Mouse (Mus musculus): Measurements from ENCODE around the gene 1810009A15Rik. TPM values are rescaled to one million over a fixed set of nuclear protein-coding genes. Genes with fewer than 3 reads are reported as not detected.
"Not testable (repeated sequence)": the region's sequence is repeated elsewhere in the genome, so short reads cannot be mapped to it uniquely, and the experiment has no call there.

The 1810009A15Rik gene
- total RNA-seq, 2 experiments from 2014 or later = 15.6 to 17.1 TPM

- intact Hi-C loops (cut with DNase I) = loop anchor here (2.0 kb wide), 1 partner anchor 57 kb away; the partner anchor contains the start of genes Eml3 and Rom1
- peak; percentile 93 to 96 for DNase-seq
Measured at GRCm38 (mm10) chr19:8871267-8872186, 17.1 kb upstream of the 1810009A15Rik start, which contains the start of gene Ubxn1. Gene Ubxn1, plus strand, starts transcription at chr19:8871496.

DNA sequence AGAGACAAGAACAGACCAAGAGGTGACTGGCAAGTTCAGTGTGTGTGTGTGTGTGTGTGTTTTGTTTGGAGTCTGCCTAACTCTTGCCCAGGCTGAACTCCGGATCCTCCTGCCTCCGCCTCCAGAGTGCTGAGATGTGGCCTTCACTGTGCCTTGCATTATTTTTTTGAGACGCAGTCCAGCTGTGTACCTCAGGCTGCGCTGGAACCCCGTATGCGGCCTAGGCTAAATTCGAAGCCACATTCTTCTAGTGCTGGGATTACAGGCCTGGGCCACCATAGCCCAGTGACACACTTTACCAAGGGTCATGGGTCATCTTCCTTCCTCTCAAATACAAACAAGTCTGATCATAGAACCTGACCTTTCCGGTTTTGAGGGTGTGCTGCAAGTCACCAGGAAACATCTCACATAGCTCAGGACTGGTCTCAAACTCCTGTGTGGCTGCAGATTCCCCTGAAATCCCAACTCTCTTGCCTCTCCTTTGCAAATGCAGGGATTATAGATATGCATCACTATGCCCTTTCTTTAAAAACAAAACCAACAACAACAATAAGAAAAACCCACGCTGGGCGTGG is 16.3 kb upstream of the 1810009A15Rik start:
- no peak for DNase-seq
- intact Hi-C loops (cut with DNase I) = loop anchor here (2.0 kb wide), 1 partner anchor 56 kb away; the partner anchor contains the start of genes Eml3 and Rom1

DNA sequence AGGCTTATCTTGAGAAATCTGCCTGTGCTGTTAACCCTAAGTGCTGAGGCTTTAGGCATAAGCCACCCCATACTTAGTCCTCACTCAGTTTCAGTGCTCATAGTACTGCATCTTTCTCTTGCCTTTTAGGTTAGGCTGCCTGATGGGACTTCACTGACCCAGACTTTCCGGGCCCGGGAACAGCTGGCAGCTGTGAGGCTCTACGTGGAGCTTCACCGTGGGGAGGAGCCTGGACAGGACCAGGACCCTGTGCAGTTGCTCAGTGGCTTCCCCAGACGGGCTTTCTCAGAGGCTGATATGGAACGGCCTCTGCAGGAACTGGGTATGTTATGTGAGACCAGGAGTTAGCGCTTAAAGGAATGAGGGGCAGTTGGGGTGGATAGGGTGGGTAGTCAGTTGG is 13.6 kb upstream of the 1810009A15Rik start:
- intact Hi-C loops (cut with DNase I) = no loop called here
- no peak for DNase-seq

GRCm38 (mm10) chr19:8880311-8881033 is 8.2 kb upstream of the 1810009A15Rik start, which contains the start of gene Uqcc3:
Gene Uqcc3, minus strand, starts transcription at chr19:8880923.
- peak; percentile 83 to 84 for DNase-seq
- intact Hi-C loops (cut with DNase I) = no loop called here

- intact Hi-C loops (cut with DNase I) = no loop called here
- no peak for DNase-seq
Measured at GRCm38 (mm10) chr19:8881034-8881392, 7.6 kb upstream of the 1810009A15Rik start.

- intact Hi-C loops (cut with DNase I) = no loop called here
- no peak for DNase-seq
Measured at GRCm38 (mm10) chr19:8883616-8884015, 5.0 kb upstream of the 1810009A15Rik start, which contains the start of the genes Lbhd1 and Gm49403. Gene Lbhd1, plus strand, starts transcription at chr19:8883732. Gene Gm49403, plus strand, starts transcription at chr19:8883930.

DNA sequence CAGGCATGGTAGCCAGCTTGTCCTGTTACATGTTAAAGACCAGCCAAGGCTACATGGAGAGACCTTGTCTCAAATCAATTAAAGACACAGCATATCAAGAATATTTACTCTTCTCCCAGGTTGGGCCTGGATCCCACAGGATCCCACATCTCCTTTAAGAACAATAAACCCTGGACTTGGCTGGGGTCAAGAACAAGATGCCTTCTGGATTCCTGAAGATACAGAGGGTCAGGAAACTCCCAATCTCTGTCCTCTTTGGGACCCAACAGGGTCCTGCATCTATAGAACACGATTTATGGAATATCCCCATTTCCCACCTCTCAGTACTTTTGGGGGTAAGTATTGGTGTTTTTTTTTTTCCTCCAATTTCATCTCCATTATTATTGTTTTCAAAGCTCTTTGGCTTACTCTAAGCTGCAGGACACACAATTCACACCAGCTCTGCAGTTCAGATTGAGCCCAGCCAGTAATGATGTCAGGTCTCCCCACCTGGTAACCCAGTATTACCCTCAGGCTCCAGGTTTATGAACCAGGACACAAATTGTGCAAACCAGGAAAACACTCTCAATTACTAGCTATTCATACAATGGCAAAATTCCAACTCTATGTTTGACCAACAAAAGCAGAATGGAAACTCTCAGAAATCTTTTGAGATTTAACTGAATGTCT is 1.6 kb upstream of the 1810009A15Rik start:
- intact Hi-C loops (cut with DNase I) = no loop called here
- DNase-seq = no peak

- intact Hi-C loops (cut with DNase I) = no loop called here
- no peak for DNase-seq
Measured at GRCm38 (mm10) chr19:8887585-8888463, 829 bp upstream of the 1810009A15Rik start.

DNA sequence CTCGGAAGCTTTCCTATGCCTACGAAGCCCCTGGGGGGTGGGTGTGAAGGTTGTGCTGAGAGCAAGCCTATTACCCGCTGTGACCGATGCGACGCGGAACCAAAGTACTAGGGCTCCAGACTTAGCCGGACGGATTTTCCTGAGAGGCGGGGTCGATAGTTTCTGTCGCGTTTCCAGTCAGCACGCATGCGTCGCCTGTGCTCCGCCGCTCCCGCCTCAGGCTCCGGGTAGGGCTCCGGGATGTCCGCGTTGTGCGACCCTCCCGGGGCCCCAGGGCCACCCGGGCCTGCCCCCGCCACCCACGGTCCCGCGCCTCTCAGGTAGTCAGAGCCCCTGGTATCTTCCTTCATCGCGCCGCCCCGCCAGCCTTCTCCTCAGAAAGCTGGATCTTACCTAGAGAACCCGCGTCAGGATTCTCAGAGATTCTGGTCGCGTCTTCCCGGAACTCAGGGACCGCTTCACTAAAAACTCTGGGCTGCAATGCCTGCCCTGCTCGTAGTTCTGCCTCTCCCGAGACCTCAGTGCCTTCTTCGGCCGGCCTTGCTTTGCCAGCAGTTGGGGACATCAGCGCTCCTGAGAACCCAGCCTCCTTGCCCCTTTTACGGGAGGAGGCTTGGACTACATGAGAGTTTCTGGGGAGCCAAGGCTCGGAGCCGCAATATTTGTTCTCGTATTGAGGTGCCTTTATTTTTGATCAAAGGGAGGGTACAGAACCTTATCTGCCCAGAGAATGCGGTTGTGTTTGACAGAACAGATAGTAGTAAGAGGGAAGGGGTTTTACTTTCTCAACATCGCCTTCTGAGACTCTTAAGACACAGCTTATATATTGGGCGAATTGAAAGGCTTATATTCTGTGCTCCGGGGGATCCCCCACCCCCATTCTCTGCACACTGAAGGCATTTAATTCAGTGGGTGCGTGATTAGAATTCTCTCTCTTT is 4.4 kb downstream of the 1810009A15Rik start, which contains the start of gene Ints5:
Gene Ints5 (plus strand): TSS at position 177 of the 938 bp plus-strand sequence.
- intact Hi-C loops (cut with DNase I) = loop anchor here (5.0 kb wide), 1 partner anchor 51 kb away; no protein-coding TSS in a partner anchor
- peak; percentile 79 to 84 for DNase-seq

GRCm38 (mm10) chr19:8895397-8895960 is 6.8 kb downstream of the 1810009A15Rik start:
- intact Hi-C loops (cut with DNase I) = no loop called here
- no peak for DNase-seq

- intact Hi-C loops (cut with DNase I); DNase-seq: not testable (repeated sequence)
Measured at GRCm38 (mm10) chr19:8896231-8896630, 7.6 kb downstream of the 1810009A15Rik start.

- DNase-seq = peak; percentile 33 to 53
- intact Hi-C loops (cut with DNase I) = not testable (repeated sequence)
Measured at GRCm38 (mm10) chr19:8897211-8897864, 8.7 kb downstream of the 1810009A15Rik start.

DNA sequence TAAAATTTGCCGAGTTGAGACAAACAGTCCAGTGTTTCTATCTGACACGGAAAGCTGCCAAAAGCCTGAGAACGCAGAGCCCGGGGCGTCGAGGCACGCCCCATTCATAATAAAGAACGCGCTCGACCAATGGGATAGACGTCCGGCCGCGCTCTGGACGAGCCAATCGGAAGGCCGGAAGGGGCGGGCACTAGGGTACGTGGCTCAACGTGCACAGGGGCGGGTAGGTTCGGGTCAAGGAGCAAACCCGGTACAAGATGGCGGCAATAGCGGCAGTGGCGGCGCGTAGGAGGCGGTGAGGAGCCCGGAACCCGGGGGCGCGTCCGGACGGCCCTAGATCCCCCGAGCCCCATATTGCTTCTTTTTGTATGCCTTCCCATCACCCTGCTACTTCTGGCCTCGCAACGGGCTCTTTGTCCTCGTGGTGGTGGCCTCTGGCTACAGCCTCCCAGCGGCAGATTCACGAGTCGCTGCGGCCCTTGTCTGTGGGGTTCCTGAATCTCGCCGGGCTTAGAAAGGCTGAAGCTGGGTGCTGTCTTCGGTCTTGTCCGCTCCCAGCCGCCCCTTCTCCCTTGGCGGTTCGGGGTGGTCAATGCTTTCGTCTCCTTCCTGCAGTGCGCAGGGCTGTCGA is 9.3 kb downstream of the 1810009A15Rik start, which contains the start of gene Ganab:
Gene Ganab (plus strand): TSS at position 207 of the 631 bp plus-strand sequence.
- DNase-seq = peak; percentile 89 to 93
- intact Hi-C loops (cut with DNase I) = no loop called here

- intact Hi-C loops (cut with DNase I) = no loop called here
- no peak for DNase-seq
Measured at GRCm38 (mm10) chr19:8898576-8898975, 9.9 kb downstream of the 1810009A15Rik start.

- DNase-seq = no peak
- intact Hi-C loops (cut with DNase I) = no loop called here
Measured at GRCm38 (mm10) chr19:8899079-8899478, 10.4 kb downstream of the 1810009A15Rik start.

- DNase-seq = no peak
- intact Hi-C loops (cut with DNase I) = no loop called here
Measured at GRCm38 (mm10) chr19:8903412-8903811, 14.8 kb downstream of the 1810009A15Rik start.

Data from gastrocnemius, postnatal 36 days (tissue).